Mouse (Mus musculus) ES-E14 (cell line): Measurements from ENCODE around the gene Defb43. TPM values are rescaled to one million over a fixed set of nuclear protein-coding genes. Genes with fewer than 3 reads are reported as not detected.

Experiments
- DNase-seq: peaks from one replicate; pipeline ENCODE4 v3.0.0-alpha.2; 2013; ENCODE audit warnings: low read depth, low spot score
- H3K27ac ChIP-seq: 2 replicates; pipeline ENCODE4 v1.5.1; 2012; ENCODE audit warnings: low read depth, mild to moderate bottlenecking, low read length, moderate library complexity, mixed read lengths; ENCODE audit not compliant: poor library complexity, insufficient read depth, severe bottlenecking
- H3K36me3 ChIP-seq: 2 replicates; pipeline ENCODE4 v1.6.1; 2012; ENCODE audit warnings: mild to moderate bottlenecking, low read length, moderate library complexity, mixed read lengths; ENCODE audit not compliant: control insufficient read depth, poor library complexity, insufficient read depth, severe bottlenecking
- H3K4me1 ChIP-seq, 2 experiments: fragments of 150-350 bp in 1 of 2; sonication (generic) in 1 of 2; 2 replicates each; pipeline ENCODE4 v1.6.1; 2012; ENCODE audit warnings: low read length in 2 of 2, mild to moderate bottlenecking in 1 of 2, mixed read lengths in 1 of 2; ENCODE audit not compliant: control insufficient read depth in 2 of 2, insufficient read depth in 2 of 2, poor library complexity in 1 of 2
- H3K4me3 ChIP-seq, 2 experiments: fragments of 150-350 bp in 1 of 2; sonication (generic) in 1 of 2; 2 replicates each; pipeline ENCODE4 v1.5.1; 2012; ENCODE audit warnings: low read length in 2 of 2, low read depth in 1 of 2, mild to moderate bottlenecking in 1 of 2, mixed read lengths in 1 of 2; ENCODE audit not compliant: insufficient read depth in 1 of 2, poor library complexity in 1 of 2, severe bottlenecking in 1 of 2
- H3K9ac ChIP-seq: 2 replicates; pipeline ENCODE4 v1.6.1; 2012; ENCODE audit warnings: low read depth, mild to moderate bottlenecking, low read length, mixed read lengths; ENCODE audit not compliant: poor library complexity, insufficient read depth, severe bottlenecking
- H3K9me3 ChIP-seq: fragments of 150-350 bp; sonication (generic); 2 replicates; pipeline ENCODE4 v1.6.1; 2012; ENCODE audit warnings: low read depth, mild to moderate bottlenecking, low read length; ENCODE audit not compliant: control insufficient read depth, insufficient read depth
- CHD2 ChIP-seq: IDR thresholded peaks from 2 replicates; pipeline ENCODE4 v1.6.1; 2014; ENCODE audit warnings: mild to moderate bottlenecking, low read depth, low read length, inconsistent platforms
- HCFC1 ChIP-seq: IDR thresholded peaks from 2 replicates; pipeline ENCODE4 v1.6.1; 2012; ENCODE audit warnings: low read length, inconsistent platforms, borderline replicate concordance; ENCODE audit not compliant: insufficient read depth
- MAFK ChIP-seq: IDR thresholded peaks from 2 replicates; pipeline ENCODE4 v1.6.1; 2014; ENCODE audit warnings: mild to moderate bottlenecking, low read depth, low read length, inconsistent platforms; ENCODE audit not compliant: insufficient read depth
- ZC3H11A ChIP-seq: IDR thresholded peaks from 2 replicates; pipeline ENCODE4 v1.6.1; 2012; ENCODE audit warnings: low read depth, mild to moderate bottlenecking, inconsistent platforms, low read length, borderline replicate concordance
- ZNF384 ChIP-seq: IDR thresholded peaks from 2 replicates; pipeline ENCODE4 v1.6.1; 2012; ENCODE audit warnings: low read depth, low read length, inconsistent platforms
- in situ Hi-C, 2 experiments: fragments of 600-800 bp; cut with MboI; formaldehyde crosslinking; loops; one replicate each; pipeline ENCODE4 v1.15.1; 2025; ENCODE audit warnings: low sequenced_read_pairs in 2 of 2, inconsistent platforms in 1 of 2; ENCODE audit not compliant: unreplicated experiment in 2 of 2
- total RNA-seq: library from RNA; depleted of rRNA; stranded (reverse); fragments of 300-350 nt; gene quantifications from 2 replicates; pipeline ENCODE4 v1.2.3, GENCODE M21; 2012

Gene Defb43
- total RNA-seq, 1 experiment: not detected

DNA sequence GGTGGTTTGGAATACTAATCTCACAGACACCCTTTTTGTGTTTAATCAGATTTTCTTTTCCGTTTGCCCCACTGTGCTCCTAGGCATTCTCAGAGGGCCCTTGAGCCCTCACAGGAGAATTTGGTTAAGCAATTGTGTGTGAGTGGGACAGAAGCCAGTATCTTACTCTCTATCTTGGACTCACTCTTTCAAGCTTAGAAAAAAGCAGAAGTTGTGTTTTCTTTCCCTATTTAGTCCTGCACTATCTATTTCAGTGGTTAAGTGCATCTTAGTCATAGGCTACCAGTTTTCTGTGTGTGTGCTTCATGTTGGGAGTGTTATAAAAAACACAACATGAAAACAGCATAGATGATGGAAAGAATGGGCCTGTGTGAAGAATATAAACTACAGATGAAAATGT lies 31.8 kb upstream of the Defb43 start:
- no peaks in the 10 kb centered on the region for H3K4me1 ChIP-seq
- no peak overlapping the region for H3K9ac ChIP-seq
- TF ChIP-seq ZC3H11A (no peak), CHD2 (no peak), HCFC1 (no peak), MAFK (no peak), ZNF384 (no peak)
- in situ Hi-C loops: no loop called here
- no peak for DNase-seq
- no peak overlapping the region for H3K4me3 ChIP-seq
- no peak overlapping the region for H3K27ac ChIP-seq
- H3K9me3 ChIP-seq: no peaks in the 10 kb centered on the region
- no peaks in the 10 kb centered on the region for H3K36me3 ChIP-seq

GRCm38 (mm10) chr14:62984410-62984809 lies 27.2 kb upstream of the Defb43 start, which contains the start of gene Defb48:
TSS of gene Defb48 (minus strand) at chr14:62984510.
- Histone ChIP-seq H3K4me1 (no peaks in the 10 kb centered on the region), H3K36me3 (no peaks in the 10 kb centered on the region), H3K27ac (no peak within 1 kb of the TSS), H3K9ac (no peak within 1 kb of the TSS), H3K4me3 (no peak within 1 kb of the TSS), H3K9me3 (no peaks in the 10 kb centered on the region)
- in situ Hi-C loops: no loop called here
- TF ChIP-seq ZNF384 (no peak), ZC3H11A (no peak), HCFC1 (no peak), CHD2 (no peak), MAFK (no peak)
- DNase-seq: no peak

DNA sequence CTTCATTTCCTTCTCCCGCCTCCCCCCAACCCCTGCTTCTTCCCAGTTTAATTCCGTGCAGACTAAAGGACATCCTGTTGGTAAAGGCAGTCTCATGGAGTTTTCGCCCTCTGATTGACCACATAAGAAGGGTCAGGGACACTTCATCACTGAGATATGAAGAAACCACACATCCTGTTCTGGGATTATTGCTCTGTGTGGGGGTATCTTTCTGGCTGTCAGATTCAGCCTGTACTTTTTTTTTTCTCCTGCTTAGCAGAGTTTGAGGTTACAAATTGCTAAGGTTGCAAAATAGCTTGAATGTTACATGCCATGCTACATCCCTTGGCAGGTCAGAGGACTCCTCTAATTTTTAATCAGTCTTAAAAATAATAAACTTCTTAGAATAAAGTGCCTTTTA lies 20.3 kb upstream of the Defb43 start:
- Histone ChIP-seq H3K9me3 (no peaks in the 10 kb centered on the region), H3K36me3 (no peaks in the 10 kb centered on the region), H3K4me1 (no peaks in the 10 kb centered on the region), H3K4me3 (no peak overlapping the region), H3K27ac (no peak overlapping the region), H3K9ac (no peak overlapping the region)
- in situ Hi-C loops: no loop called here
- TF ChIP-seq ZC3H11A (no peak), CHD2 (no peak), ZNF384 (no peak), HCFC1 (no peak), MAFK (no peak)
- DNase-seq: no peak

DNA sequence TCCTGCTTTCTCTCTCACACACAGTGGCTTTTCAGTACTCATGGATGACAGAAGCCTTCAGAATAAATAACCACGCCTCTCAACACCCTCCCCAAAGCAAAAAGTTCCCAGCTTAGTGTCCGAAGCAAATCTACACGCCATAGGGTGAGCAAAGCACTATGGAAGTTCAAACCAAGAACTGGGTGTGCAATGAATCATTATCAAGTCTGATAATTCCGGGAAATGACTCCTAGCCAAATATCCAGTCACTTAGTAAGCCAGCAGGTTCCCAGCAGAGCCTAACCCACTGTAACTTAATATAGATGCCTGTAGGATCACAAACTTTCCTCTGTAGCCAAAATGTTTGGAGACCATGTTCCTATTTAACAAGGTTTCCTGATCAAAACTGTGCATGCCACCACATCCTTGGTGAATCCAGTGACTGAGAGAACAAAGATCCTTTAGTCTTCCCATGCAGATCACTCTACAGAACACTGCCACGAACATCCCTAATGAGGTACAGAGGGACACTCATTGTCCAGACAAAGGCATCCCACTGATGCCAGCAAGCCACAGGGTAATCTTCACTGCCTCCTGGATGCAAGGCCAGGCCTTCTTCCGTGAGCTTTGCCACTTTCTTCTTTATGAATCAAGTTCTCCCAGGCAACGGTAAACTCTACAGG lies 19.6 kb upstream of the Defb43 start:
- TF ChIP-seq CHD2: no peak
- TF ChIP-seq ZNF384: no peak
- TF ChIP-seq MAFK: no peak
- TF ChIP-seq ZC3H11A: no peak
- TF ChIP-seq HCFC1: no peak
- in situ Hi-C loops: no loop called here

DNA sequence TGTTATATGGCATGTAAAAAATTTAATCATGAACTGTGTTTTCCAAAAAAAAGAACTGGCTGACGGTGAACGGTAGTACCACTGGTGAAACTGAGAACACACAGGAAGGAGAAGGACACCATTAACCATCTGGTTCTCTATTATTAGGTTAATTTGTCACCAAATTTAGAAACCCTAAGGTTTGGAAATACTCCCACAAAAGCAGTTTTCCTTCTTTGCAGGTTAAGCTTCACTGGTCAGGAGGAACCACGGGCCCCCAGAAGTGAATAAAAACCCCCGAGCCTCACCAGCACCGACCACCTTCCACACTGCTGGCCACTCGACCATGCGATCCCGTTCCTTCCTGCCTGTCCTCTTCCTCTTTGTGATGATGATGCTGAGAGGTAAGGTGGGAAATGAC lies 13.8 kb upstream of the Defb43 start, which contains the start of gene Defb47:
Gene Defb47, plus strand, starts transcription at position 301 of the 400 bp plus-strand sequence.
- TF ChIP-seq ZC3H11A (no peak), CHD2 (no peak)
- in situ Hi-C loops: no loop called here
- Histone ChIP-seq H3K4me3 (no peak within 1 kb of the TSS), H3K9ac (no peak within 1 kb of the TSS), H3K27ac (no peak within 1 kb of the TSS), H3K36me3 (no peaks in the 10 kb centered on the region), H3K4me1 (no peaks in the 10 kb centered on the region), H3K9me3 (no peaks in the 10 kb centered on the region)
- DNase-seq: no peak

More for the DNA sequence above, 19.6 kb upstream of the Defb43 start:
- Histone ChIP-seq H3K9me3 (no peaks in the 10 kb centered on the region), H3K9ac (no peak overlapping the region), H3K4me3 (no peak overlapping the region), H3K27ac (no peak overlapping the region), H3K4me1 (no peaks in the 10 kb centered on the region), H3K36me3 (no peaks in the 10 kb centered on the region)
- no peak for DNase-seq
